Mouse (Mus musculus) liver, embryonic 13.5 days (tissue): ENCODE data around the gene Dnah17. TPM values are rescaled to one million over a fixed set of nuclear protein-coding genes. Genes with fewer than 3 reads are reported as not detected.

Experiments used
- ATAC-seq: fragments of 200-750 bp; cut with Nextera tagmentation; 2 replicates; pipeline ENCODE4 v1.8.0; 2017; ENCODE audit warnings: low read depth, mild to moderate bottlenecking, moderate number of reproducible peaks, moderate library complexity
- DNase-seq: peaks from one replicate; pipeline ENCODE4 v3.0.0; 2022
- H3K27ac ChIP-seq: fragments of 300-500 bp; sonication (generic); 2 replicates; pipeline ENCODE4 v1.5.1; 2015; ENCODE audit warnings: moderate library complexity, mild to moderate bottlenecking, inconsistent platforms
- H3K27me3 ChIP-seq: fragments of 300-500 bp; sonication (generic); 2 replicates; pipeline ENCODE4 v1.6.1; 2015; ENCODE audit warnings: mild to moderate bottlenecking, inconsistent platforms
- H3K36me3 ChIP-seq: fragments of 300-500 bp; sonication (generic); 2 replicates; pipeline ENCODE4 v1.6.1; 2015; ENCODE audit warnings: mild to moderate bottlenecking, inconsistent platforms
- H3K4me1 ChIP-seq: fragments of 300-500 bp; sonication (generic); replicated peaks from 2 replicates; pipeline ENCODE4 v1.6.1; 2015; ENCODE audit warnings: inconsistent platforms
- H3K4me2 ChIP-seq: fragments of 300-500 bp; sonication (generic); 2 replicates; pipeline ENCODE4 v1.6.1; 2015; ENCODE audit warnings: inconsistent platforms, mild to moderate bottlenecking, moderate library complexity
- H3K4me3 ChIP-seq: fragments of 300-500 bp; sonication (generic); replicated peaks from 2 replicates; pipeline ENCODE4 v1.5.1; 2015; ENCODE audit warnings: mild to moderate bottlenecking, inconsistent platforms
- H3K9ac ChIP-seq: fragments of 300-500 bp; sonication (generic); 2 replicates; pipeline ENCODE4 v1.6.1; 2015; ENCODE audit warnings: mild to moderate bottlenecking, inconsistent platforms
- H3K9me3 ChIP-seq: fragments of 300-500 bp; sonication (generic); replicated peaks from 2 replicates; pipeline ENCODE4 v1.6.1; 2016; ENCODE audit warnings: inconsistent platforms
- WGBS: fragments of 180-500 bp; shearing (Covaris S2); methylation state at CpG from one replicate; pipeline ENCODE4 v1.1.7; 2015; ENCODE audit not compliant: insufficient replicate concordance; 5-methylcytosine and 5-hydroxymethylcytosine counted together
- polyA plus RNA-seq: library from polyadenylated mRNA; unstranded; fragments of >200 nt; fragmentation: Nextera tagmentation; extraction: Ambion mirVana; gene quantifications from 2 replicates; pipeline ENCODE4 v1.2.1, GENCODE M21; 2015

Gene Dnah17
- polyA plus RNA-seq, 1 experiment from 2014 or later = 0.07 TPM

- Histone ChIP-seq H3K4me2 (no peak overlapping the region), H3K27ac (no peak overlapping the region), H3K9ac (no peak overlapping the region), H3K4me1 (no peaks in the 10 kb centered on the region; the same call in 1 of the 2 replicates), H3K36me3 (peaks cover 90% of the 10 kb centered on the region), H3K27me3 (no peaks in the 10 kb centered on the region), H3K4me3 (no peak overlapping the region), H3K9me3 (no peaks in the 10 kb centered on the region)
- DNase-seq (peak; percentile 64), ATAC-seq (peak; percentile 44; the same call in 1 of the 2 replicates)
- 67% methylated on average over 1 of the region's 1 CpGs for WGBS
Observed at GRCm38 (mm10) chr11:118021806-118022205, 108.6 kb downstream of the Dnah17 start.

- Histone ChIP-seq H3K9ac (no peak overlapping the region), H3K27ac (no peak overlapping the region), H3K4me1 (peaks cover 22% of the 10 kb centered on the region), H3K36me3 (peaks cover 89% of the 10 kb centered on the region), H3K27me3 (no peaks in the 10 kb centered on the region), H3K4me3 (no peak overlapping the region), H3K4me2 (no peak overlapping the region), H3K9me3 (no peaks in the 10 kb centered on the region)
- ATAC-seq (no peak), DNase-seq (no peak)
- 92% methylated on average over 4 of the region's 4 CpGs for WGBS
Observed at GRCm38 (mm10) chr11:118018328-118018727, 112.1 kb downstream of the Dnah17 start.

DNA sequence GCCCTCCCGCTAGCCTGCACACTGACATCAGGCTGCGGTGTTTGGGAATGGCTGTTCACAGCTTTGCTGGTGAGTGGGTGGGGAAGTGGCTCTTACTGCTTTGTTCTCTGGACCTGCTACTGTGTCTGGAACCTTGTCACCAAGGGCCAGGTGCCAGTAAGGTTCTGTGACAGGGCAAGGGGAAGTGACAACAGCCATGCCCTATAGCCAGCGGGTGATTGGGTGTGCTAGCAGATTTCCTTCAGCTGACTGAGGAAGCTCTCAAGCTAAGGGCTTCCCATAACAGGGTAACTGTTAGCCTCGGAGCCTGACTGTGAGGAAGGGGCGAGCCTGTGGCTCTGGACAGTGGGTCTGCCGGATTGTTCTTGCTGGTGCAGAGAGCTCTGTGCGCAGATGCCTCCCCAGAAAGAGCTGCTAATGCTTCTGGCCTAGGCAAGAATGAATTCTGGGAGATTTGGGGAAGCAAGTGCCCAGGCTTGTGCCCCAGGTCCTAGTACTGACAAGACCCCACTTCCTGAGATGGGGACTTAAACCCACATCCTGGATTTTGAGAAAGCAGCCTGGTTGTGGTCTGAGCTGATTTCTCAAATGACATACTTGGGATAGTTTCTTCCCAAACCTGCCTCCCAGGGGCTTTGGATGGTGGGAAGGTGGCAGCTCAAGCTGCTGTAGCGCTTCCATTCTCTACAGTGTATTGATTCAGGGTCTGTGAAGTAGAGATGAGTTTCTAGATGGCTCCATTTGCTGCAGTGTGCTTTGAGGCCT lies 114.9 kb downstream of the Dnah17 start:
- Histone ChIP-seq H3K4me1 (peaks cover 39% of the 10 kb centered on the region), H3K36me3 (peaks cover 86% of the 10 kb centered on the region), H3K9ac (no peak overlapping the region), H3K27ac (0 out of 2 replicates have a peak overlapping the region, but pooled peaks have one; percentile 29), H3K27me3 (no peaks in the 10 kb centered on the region), H3K4me3 (no peak overlapping the region), H3K9me3 (no peaks in the 10 kb centered on the region), H3K4me2 (no peak overlapping the region)
- DNase-seq (no peak), ATAC-seq (no peak)
- 73% methylated on average over 8 of the region's 8 CpGs for WGBS

DNA sequence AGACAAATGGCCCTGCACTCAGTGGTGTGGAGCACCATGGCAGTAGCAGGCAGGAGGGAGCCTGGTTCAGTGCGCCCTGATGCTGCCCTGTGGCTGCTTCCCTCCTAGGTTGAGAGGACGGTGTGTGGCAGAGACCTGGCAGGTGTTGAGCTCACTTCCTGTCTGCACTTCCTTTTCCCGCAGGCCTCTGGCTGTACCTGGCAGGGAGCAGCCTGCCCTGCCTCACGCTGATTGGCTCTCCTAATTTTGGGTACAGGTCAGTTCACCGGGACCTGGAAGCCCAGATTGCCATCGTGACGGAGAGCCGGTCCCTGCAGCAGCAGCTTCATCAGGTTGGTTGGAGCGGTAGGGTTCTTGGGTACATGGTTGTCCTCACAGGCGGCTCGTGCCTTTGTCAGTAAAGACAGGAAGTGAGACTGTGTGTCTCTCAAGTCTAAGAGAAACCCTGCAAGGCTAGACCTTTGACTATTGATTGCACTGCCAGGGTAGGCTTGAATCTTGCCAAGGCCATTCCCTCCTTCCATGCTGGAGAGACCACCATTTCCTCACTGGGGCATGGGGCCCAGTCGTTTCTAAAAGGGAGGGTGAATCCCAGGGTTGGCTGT lies 115.9 kb downstream of the Dnah17 start:
- no peak for ATAC-seq
- H3K36me3 ChIP-seq = peaks cover 85% of the 10 kb centered on the region
- WGBS = 69% methylated on average over 12 of the region's 12 CpGs
- peaks cover 45% of the 10 kb centered on the region for H3K4me1 ChIP-seq
- no peak overlapping the region for H3K27ac ChIP-seq
- H3K4me2 ChIP-seq = no peak overlapping the region
- no peaks in the 10 kb centered on the region for H3K9me3 ChIP-seq
- H3K27me3 ChIP-seq = no peaks in the 10 kb centered on the region
- H3K9ac ChIP-seq = no peak overlapping the region
- DNase-seq = no peak
- H3K4me3 ChIP-seq = no peak overlapping the region

GRCm38 (mm10) chr11:118013339-118013738 lies 117.1 kb downstream of the Dnah17 start:
- Histone ChIP-seq H3K27ac (0 out of 2 replicates have a peak overlapping the region, but pooled peaks have one; percentile 18), H3K4me1 (peaks cover 56% of the 10 kb centered on the region), H3K36me3 (peaks cover 86% of the 10 kb centered on the region), H3K4me3 (no peak overlapping the region), H3K9ac (no peak overlapping the region), H3K9me3 (no peaks in the 10 kb centered on the region), H3K4me2 (no peak overlapping the region), H3K27me3 (no peaks in the 10 kb centered on the region)
- 73% methylated on average over 2 of the region's 2 CpGs for WGBS
- ATAC-seq = no peak
- no peak for DNase-seq

GRCm38 (mm10) chr11:118012595-118012994 lies 117.8 kb downstream of the Dnah17 start:
- Histone ChIP-seq H3K9me3 (no peaks in the 10 kb centered on the region), H3K27me3 (no peaks in the 10 kb centered on the region), H3K27ac (no peak overlapping the region), H3K4me1 (peaks cover 64% of the 10 kb centered on the region), H3K36me3 (peaks cover 84% of the 10 kb centered on the region), H3K4me2 (no peak overlapping the region), H3K4me3 (no peak overlapping the region), H3K9ac (no peak overlapping the region)
- ATAC-seq (no peak), DNase-seq (no peak)
- WGBS = 88% methylated on average over 1 of the region's 1 CpGs

DNA sequence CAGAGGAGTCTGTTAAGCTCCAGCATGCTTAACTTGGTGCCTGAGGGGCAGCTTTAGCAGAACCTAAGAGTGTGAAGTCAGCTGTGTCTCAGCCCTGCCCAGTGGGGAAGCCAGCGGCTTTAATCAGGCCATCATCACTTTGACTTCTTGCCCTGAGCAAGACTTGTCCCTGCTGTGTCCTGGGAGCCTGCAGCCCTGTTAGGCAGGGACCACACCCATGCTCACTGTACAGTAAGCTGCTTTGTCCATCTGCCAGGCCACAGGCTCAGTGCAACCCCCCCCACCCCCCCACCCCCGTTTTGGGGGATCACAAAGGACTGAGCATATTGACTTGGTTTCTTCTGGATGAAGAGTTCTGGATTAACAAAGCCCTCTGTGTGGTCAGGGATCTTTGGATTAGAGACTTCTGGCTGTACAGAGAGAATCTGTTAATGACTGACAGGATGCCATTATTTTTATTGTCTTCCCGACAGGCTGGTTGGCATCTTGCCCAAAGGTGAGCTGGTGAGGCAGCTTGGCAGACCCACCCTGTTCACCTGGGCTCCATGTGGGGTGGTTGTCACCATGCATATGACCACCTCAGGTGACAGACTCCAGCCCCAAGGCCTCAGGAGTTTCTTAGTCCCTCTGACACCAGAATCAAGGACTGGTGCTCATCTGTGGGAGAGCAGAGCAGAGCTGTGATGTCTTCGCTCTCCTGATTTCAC lies 120.4 kb downstream of the Dnah17 start:
- H3K27ac ChIP-seq = no peak overlapping the region; the same call in 1 of the 2 replicates
- H3K9me3 ChIP-seq = no peaks in the 10 kb centered on the region
- H3K27me3 ChIP-seq = no peaks in the 10 kb centered on the region
- H3K4me3 ChIP-seq = no peak overlapping the region
- H3K9ac ChIP-seq = 0 out of 2 replicates have a peak overlapping the region, but pooled peaks have one; percentile 22
- DNase-seq (no peak), ATAC-seq (no peak)
- peaks cover 72% of the 10 kb centered on the region for H3K4me1 ChIP-seq
- H3K36me3 ChIP-seq = peaks cover 80% of the 10 kb centered on the region
- WGBS = 56% methylated on average over 4 of the region's 4 CpGs
- no peak overlapping the region for H3K4me2 ChIP-seq

DNA sequence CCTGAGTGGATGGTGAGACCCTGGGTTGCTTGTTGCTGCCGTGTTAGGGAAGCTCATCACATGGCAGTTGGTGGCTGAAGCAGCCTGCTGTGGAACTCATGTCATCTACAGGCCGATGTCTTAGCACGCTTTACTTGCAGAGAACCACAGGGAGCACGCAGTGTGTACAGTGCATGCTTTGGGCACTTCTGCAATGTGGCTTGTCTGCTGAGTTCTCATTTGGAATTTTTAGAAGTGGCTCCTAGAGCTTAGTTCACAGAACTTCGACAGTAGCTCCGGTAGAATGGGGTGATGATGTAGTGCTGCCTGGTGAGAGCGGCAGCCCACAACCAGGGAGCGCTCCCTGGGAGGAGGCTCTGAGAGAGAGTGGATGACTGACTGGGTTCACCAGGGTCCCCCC lies 121.6 kb downstream of the Dnah17 start:
- no peak overlapping the region for H3K4me3 ChIP-seq
- H3K9me3 ChIP-seq = no peaks in the 10 kb centered on the region
- H3K9ac ChIP-seq = peak overlapping the region; percentile 42; the same call in 1 of the 2 replicates
- WGBS = 85% methylated on average over 8 of the region's 8 CpGs
- H3K27me3 ChIP-seq = no peaks in the 10 kb centered on the region
- H3K36me3 ChIP-seq = peaks cover 83% of the 10 kb centered on the region
- H3K27ac ChIP-seq = peak overlapping the region; percentile 50; the same call in 1 of the 2 replicates
- H3K4me2 ChIP-seq = no peak overlapping the region
- ATAC-seq (no peak), DNase-seq (no peak)
- H3K4me1 ChIP-seq = peaks cover 66% of the 10 kb centered on the region

- WGBS = 69% methylated on average over 5 of the region's 5 CpGs
- Histone ChIP-seq H3K4me1 (peaks cover 65% of the 10 kb centered on the region), H3K27ac (peak overlapping the region; percentile 50)
Observed at GRCm38 (mm10) chr11:118008144-118008805, 122.2 kb downstream of the Dnah17 start.

GRCm38 (mm10) chr11:118007460-118008143 lies 122.8 kb downstream of the Dnah17 start:
- H3K4me1 ChIP-seq = peaks cover 64% of the 10 kb centered on the region
- no peak overlapping the region for H3K4me3 ChIP-seq
- peak overlapping the region; percentile 38; the same call in 1 of the 2 replicates for H3K4me2 ChIP-seq
- ATAC-seq (peak; percentile 82), DNase-seq (peak; percentile 58)
- peak overlapping the region; percentile 57 for H3K9ac ChIP-seq
- peak overlapping the region; percentile 50 for H3K27ac ChIP-seq
- H3K36me3 ChIP-seq = peaks cover 86% of the 10 kb centered on the region
- no peaks in the 10 kb centered on the region for H3K27me3 ChIP-seq
- whole genome bisulfite sequencing = 40% methylated on average over 8 of the region's 8 CpGs
- no peaks in the 10 kb centered on the region for H3K9me3 ChIP-seq

More at GRCm38 (mm10) chr11:118008144-118008805, 122.2 kb downstream of the Dnah17 start:
- Histone ChIP-seq H3K36me3 (peaks cover 84% of the 10 kb centered on the region), H3K9ac (peak overlapping the region; percentile 57; the same call in 1 of the 2 replicates), H3K4me2 (peak overlapping the region; percentile 38; the same call in 1 of the 2 replicates), H3K27me3 (no peaks in the 10 kb centered on the region), H3K9me3 (no peaks in the 10 kb centered on the region), H3K4me3 (no peak overlapping the region)
- ATAC-seq (no peak), DNase-seq (no peak)
